ENCODE assay signal across 22 mouse cellular contexts in the genomic region with DNA sequence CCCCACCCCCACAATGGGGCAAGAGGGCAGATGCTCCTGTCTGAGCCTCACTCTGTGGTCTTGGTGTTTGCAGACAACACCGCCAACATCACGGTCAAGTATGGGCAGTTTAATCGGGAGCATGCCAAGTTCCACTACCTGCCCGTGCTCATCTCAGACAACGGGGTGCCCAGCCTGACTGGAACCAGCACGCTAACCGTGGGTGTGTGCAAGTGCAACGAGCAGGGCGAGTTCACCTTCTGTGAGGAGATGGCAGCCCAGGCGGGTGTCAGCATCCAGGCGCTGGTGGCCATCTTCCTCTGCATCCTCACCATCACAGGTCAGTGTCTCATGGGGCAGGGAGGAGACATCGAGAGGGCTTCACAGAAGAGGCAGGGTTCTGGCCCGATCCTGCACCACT. TPM values are rescaled to one million over a fixed set of nuclear protein-coding genes. Genes with fewer than 3 reads are reported as not detected.
"Had no signal": no experiment of that assay in that cellular context is flagged by ENCODE, and none has a peak within 500 bp of the region (broad histone marks: within the 10 kb centered on the region; RNA-seq: fewer than 3 reads in every experiment).

No protein-coding gene starts in this region.

- H3K27me3 ChIP-seq: heart, embryonic 12.5 days; hindbrain, embryonic 13.5 days; hindbrain, embryonic 15.5 days; intestine, embryonic 15.5 days had no signal

- H3K36me3 ChIP-seq: hindbrain, embryonic 13.5 days; hindbrain, embryonic 15.5 days; intestine, embryonic 15.5 days; limb, embryonic 10.5 days; limb, embryonic 12.5 days had no signal

- H3K4me2 ChIP-seq: heart, embryonic 12.5 days; hindbrain, embryonic 13.5 days; hindbrain, embryonic 15.5 days; intestine, embryonic 15.5 days; limb, embryonic 12.5 days; liver, embryonic 11.5 days had no signal

- H3K4me1 ChIP-seq: heart, embryonic 12.5 days; hindbrain, embryonic 13.5 days; hindbrain, embryonic 15.5 days; intestine, embryonic 15.5 days; limb, embryonic 10.5 days; limb, embryonic 12.5 days had no signal

- ATAC-seq: inflammation-experienced regulatory T-cells, adult 6 months; intestine, embryonic 15.5 days; intestine, postnatal 0 days had no signal

- DNase-seq: gastrocnemius, postnatal 14 days; gastrocnemius, postnatal 36 days; heart, adult 18-20 months; heart, postnatal 10 days; kidney, adult 18-20 months; kidney, adult 8-10 months; kidney, postnatal 10 days; kidney, postnatal 25 days; kidney, postnatal 4 days; liver had no signal

- H3K27ac ChIP-seq: hindbrain, embryonic 13.5 days; hindbrain, embryonic 15.5 days; intestine, embryonic 15.5 days; layer of hippocampus, adult 2 months; left cerebral cortex, adult 2 months; limb, embryonic 10.5 days; limb, embryonic 12.5 days had no signal

- H3K9ac ChIP-seq: heart, embryonic 12.5 days; hindbrain, embryonic 13.5 days; hindbrain, embryonic 15.5 days; intestine, embryonic 15.5 days; limb, embryonic 12.5 days had no signal

- H3K9me3 ChIP-seq: heart, embryonic 12.5 days; hindbrain, embryonic 13.5 days; hindbrain, embryonic 15.5 days; intestine, embryonic 15.5 days; limb, embryonic 10.5 days; limb, embryonic 12.5 days had no signal

- H3K4me3 ChIP-seq: heart, embryonic 12.5 days; hindbrain, embryonic 13.5 days; hindbrain, embryonic 15.5 days; intestine, embryonic 15.5 days; layer of hippocampus, adult 2 months; left cerebral cortex, adult 2 months; limb, embryonic 10.5 days; limb, embryonic 12.5 days had no signal

RNA-seq across cellular contexts. Expression of gene Bean1, which starts 29.6 kb away (rescaled TPM):
- total RNA-seq: hematopoietic stem cell, adult 5-6 weeks had no signal
- polyA plus RNA-seq: inflammation-experienced regulatory T-cells, adult 6 months had no signal

RNA-seq across cellular contexts. Expression of gene Cdh5, which starts 39.2 kb away (rescaled TPM):
- total RNA-seq: hematopoietic stem cell, adult 5-6 weeks had no signal
